In genomic region chr12:80604218-80604617, GRCm38 (mm10) we compare ENCODE assay signal across 14 mouse cellular contexts. TPM values are rescaled to one million over a fixed set of nuclear protein-coding genes. Genes with fewer than 3 reads are reported as not detected.
A peak's percentile ranks its signal among the peaks of the same experiment; 100 is the strongest.
DNase-seq lines count a peak whose midpoint lies in the region; ATAC-seq and TF ChIP-seq lines count a peak whose summit lies in the region.
"Had no signal": no experiment of that assay in that cellular context is flagged by ENCODE, and none has a peak within 500 bp of the region (broad histone marks: within the 10 kb centered on the region; RNA-seq: fewer than 3 reads in every experiment).

No protein-coding gene starts in this region.

- no peaks in the 10 kb centered on the region for H3K36me3 ChIP-seq in heart, postnatal 0 days (replicated peaks; ENCODE audit: control insufficient read depth, insufficient read depth, low read length)
- no peaks in the 10 kb centered on the region for H3K36me3 ChIP-seq in stomach, embryonic 14.5 days (ENCODE audit: control insufficient read depth, insufficient read depth, low read length)
- no peaks in the 10 kb centered on the region for H3K36me3 ChIP-seq in stomach, postnatal 0 days (ENCODE audit: control insufficient read depth, insufficient read depth, low read length)
- H3K36me3 ChIP-seq: embryonic facial prominence, embryonic 15.5 days; heart, embryonic 12.5 days had no signal

- H3K4me2 ChIP-seq in heart, postnatal 0 days (ENCODE audit: low read depth, low read length): no peak overlapping the region
- no peak overlapping the region for H3K4me2 ChIP-seq in stomach, embryonic 14.5 days (replicated peaks; ENCODE audit: low read depth, low read length)
- no peak overlapping the region for H3K4me2 ChIP-seq in stomach, postnatal 0 days (replicated peaks; ENCODE audit: low read depth)
- H3K4me2 ChIP-seq: embryonic facial prominence, embryonic 15.5 days; heart, embryonic 12.5 days; neural tube, embryonic 13.5 days had no signal

- no peaks in the 10 kb centered on the region for H3K27me3 ChIP-seq in heart, postnatal 0 days (ENCODE audit: control insufficient read depth, insufficient read depth, low read length)
- H3K27me3 ChIP-seq in stomach, embryonic 14.5 days (ENCODE audit: control insufficient read depth, insufficient read depth, low read length): no peaks in the 10 kb centered on the region
- H3K27me3 ChIP-seq in stomach, postnatal 0 days (ENCODE audit: control insufficient read depth, insufficient read depth, low read length): no peaks in the 10 kb centered on the region
- H3K27me3 ChIP-seq: embryonic facial prominence, embryonic 15.5 days; heart, embryonic 12.5 days; neural tube, embryonic 13.5 days; Patski had no signal

- H3K4me1 ChIP-seq in heart, postnatal 0 days (ENCODE audit: control insufficient read depth, insufficient read depth): peaks cover 31% of the 10 kb centered on the region
- H3K4me1 ChIP-seq in stomach, embryonic 14.5 days (ENCODE audit: control insufficient read depth, insufficient read depth, low read length): peaks cover 18% of the 10 kb centered on the region
- no peaks in the 10 kb centered on the region; the same call in 1 of the 2 replicates for H3K4me1 ChIP-seq in stomach, postnatal 0 days (replicated peaks; ENCODE audit: control insufficient read depth, insufficient read depth)

- DNase-seq in heart, postnatal 0 days (ENCODE audit: low spot score): no peak
- DNase-seq in heart, postnatal 4 days: no peak
- no peak for DNase-seq in left cerebral cortex, adult 2 months (ENCODE audit: extremely low spot score in 1 of 2, low spot score in 2 of 2)
- no peak for DNase-seq in left cerebral cortex, postnatal 4 days
- no peak for DNase-seq in stomach, postnatal 0 days (ENCODE audit: low spot score)
- DNase-seq in spleen, postnatal 14 days (ENCODE audit: low spot score in 2 of 2): no peak
- DNase-seq: cerebellum, postnatal 36 days; kidney, adult 11 months had no signal

- no peak overlapping the region for H3K4me3 ChIP-seq in heart, postnatal 0 days (ENCODE audit: low read depth, low read length)
- no peak overlapping the region for H3K4me3 ChIP-seq in left cerebral cortex, adult 2 months
- no peak overlapping the region for H3K4me3 ChIP-seq in stomach, embryonic 14.5 days (ENCODE audit: low read depth, low read length)
- no peak overlapping the region for H3K4me3 ChIP-seq in stomach, postnatal 0 days (ENCODE audit: low read depth, low read length)
- H3K4me3 ChIP-seq: embryonic facial prominence, embryonic 15.5 days; heart, embryonic 12.5 days; neural tube, embryonic 13.5 days had no signal

- 98% methylated on average over 2 of the region's 2 CpGs for WGBS in heart, postnatal 0 days
- WGBS in stomach, embryonic 14.5 days: 86% methylated on average over 2 of the region's 2 CpGs
- 85% methylated on average over 2 of the region's 2 CpGs for WGBS in stomach, postnatal 0 days

- H3K9ac ChIP-seq in heart, postnatal 0 days (replicated peaks; ENCODE audit: low read depth, low read length): no peak overlapping the region
- no peak overlapping the region for H3K9ac ChIP-seq in stomach, embryonic 14.5 days (replicated peaks; ENCODE audit: low read depth, low read length)
- H3K9ac ChIP-seq in stomach, postnatal 0 days (ENCODE audit: low read length): no peak overlapping the region
- H3K9ac ChIP-seq: embryonic facial prominence, embryonic 15.5 days; heart, embryonic 12.5 days; liver, embryonic 14.5 days; neural tube, embryonic 13.5 days had no signal

- no peak for TF ChIP-seq EP300 in heart, postnatal 0 days (IDR thresholded peaks at IDR 0.05; ENCODE audit: low read depth)
- no peak for TF ChIP-seq EP300 in stomach, postnatal 0 days (optimal IDR thresholded peaks at IDR 0.05)

- intact Hi-C loops in left cerebral cortex, adult 2 months (cut with DNase I): no loop called here
- intact Hi-C loops in left cerebral cortex, postnatal 4 days (cut with DNase I): no loop called here

- no peaks in the 10 kb centered on the region for H3K9me3 ChIP-seq in heart, postnatal 0 days (replicated peaks; ENCODE audit: control insufficient read depth, low read length)
- H3K9me3 ChIP-seq in stomach, embryonic 14.5 days (ENCODE audit: control insufficient read depth, low read depth, low read length): no peaks in the 10 kb centered on the region
- no peaks in the 10 kb centered on the region for H3K9me3 ChIP-seq in stomach, postnatal 0 days (ENCODE audit: control insufficient read depth, low read length)
- H3K9me3 ChIP-seq: embryonic facial prominence, embryonic 15.5 days; heart, embryonic 12.5 days; neural tube, embryonic 13.5 days had no signal

- H3K27ac ChIP-seq in heart, postnatal 0 days (ENCODE audit: low read depth): peak overlapping the region; percentile 54; the same call in 1 of the 2 replicates
- H3K27ac ChIP-seq in left cerebral cortex, adult 2 months: peak overlapping the region; percentile 74
- peak overlapping the region; percentile 77; the same call in 1 of the 2 replicates for H3K27ac ChIP-seq in stomach, embryonic 14.5 days (ENCODE audit: low read length)
- H3K27ac ChIP-seq in stomach, postnatal 0 days (replicated peaks): no peak overlapping the region
- H3K27ac ChIP-seq: embryonic facial prominence, embryonic 15.5 days; liver, embryonic 14.5 days; neural tube, embryonic 13.5 days had no signal

- ATAC-seq in heart, postnatal 0 days (ENCODE audit: insufficient read depth, low read depth): no peak
- ATAC-seq in stomach, embryonic 14.5 days (ENCODE audit: insufficient number of reproducible peaks, insufficient read depth, low FRiP score, low read depth): no peak
- no peak for ATAC-seq in stomach, postnatal 0 days (ENCODE audit: low FRiP score, low TSS enrichment)
- ATAC-seq: Patski had no signal

- no peak for TF ChIP-seq CTCF in heart, postnatal 0 days (IDR thresholded peaks at IDR 0.05; ENCODE audit: low read depth)
- no peak for TF ChIP-seq CTCF in left cerebral cortex, adult 2 months (IDR thresholded peaks at IDR 0.05)
- no peak for TF ChIP-seq CTCF in stomach, postnatal 0 days (IDR thresholded peaks at IDR 0.05; ENCODE audit: low read depth)

RNA-seq across cellular contexts. Expression of gene Slc39a9, which starts 39.5 kb away (rescaled TPM):
- total RNA-seq in heart, postnatal 0 days (2014; rRNA removed; ENCODE audit: low replicate concordance): 15.6 and 24.8 TPM in 2 replicates
- 10.3 and 11.4 TPM in 2 replicates for polyA plus RNA-seq in heart, postnatal 0 days (2015; fragmentation: Nextera tagmentation; extraction: Ambion mirVana)
- total RNA-seq in heart, postnatal 4 days (2021): 10 to 100 TPM; 25.0 to 28.8 TPM
- total RNA-seq in left cerebral cortex, adult 2 months (2021): 10 to 100 TPM; 36.6 to 40.8 TPM
- 10 to 100 TPM; 39.2 to 43.1 TPM for total RNA-seq in left cerebral cortex, postnatal 4 days (2021)
- 27.0 and 32.0 TPM in 2 replicates for polyA plus RNA-seq in stomach, embryonic 14.5 days (2014; fragmentation: Nextera tagmentation; extraction: Ambion mirVana)
- polyA plus RNA-seq in stomach, postnatal 0 days (2015; fragmentation: Nextera tagmentation; extraction: Ambion mirVana): 15.1 and 15.6 TPM in 2 replicates

RNA-seq across cellular contexts. Expression of gene Erh, which starts 39.9 kb away (rescaled TPM):
- 46.4 and 54.3 TPM in 2 replicates for total RNA-seq in heart, postnatal 0 days (2014; rRNA removed; ENCODE audit: low replicate concordance)
- polyA plus RNA-seq in heart, postnatal 0 days (2015; fragmentation: Nextera tagmentation; extraction: Ambion mirVana): 107 and 128 TPM in 2 replicates
- 10 to 100 TPM; 78.2 to 86.6 TPM for total RNA-seq in heart, postnatal 4 days (2021)
- total RNA-seq in left cerebral cortex, adult 2 months (2021): 10 to 100 TPM; 33.7 to 36.8 TPM
- total RNA-seq in left cerebral cortex, postnatal 4 days (2021): 10 to 100 TPM; 87.2 to 99.7 TPM
- 250 and 271 TPM in 2 replicates for polyA plus RNA-seq in stomach, embryonic 14.5 days (2014; fragmentation: Nextera tagmentation; extraction: Ambion mirVana)
- polyA plus RNA-seq in stomach, postnatal 0 days (2015; fragmentation: Nextera tagmentation; extraction: Ambion mirVana): 125 and 131 TPM in 2 replicates
